Mouse (Mus musculus): ENCODE measurements around the gene Hdc. TPM values are rescaled to one million over a fixed set of nuclear protein-coding genes. Genes with fewer than 3 reads are reported as not detected.
A peak's percentile ranks its signal among the peaks of the same experiment; 100 is the strongest.

Gene Hdc
- polyA plus RNA-seq, 1 experiment from 2014 or later, result 129 TPM

GRCm38 (mm10) chr2:126577362-126577761 lies 41.7 kb downstream of the Hdc start:
- Histone ChIP-seq H3K4me2 (replicated peaks) (no peak overlapping the region), H3K9ac (no peak overlapping the region), H3K4me3 (replicated peaks) (no peak overlapping the region), H3K9me3 (replicated peaks) (no peaks in the 10 kb centered on the region), H3K36me3 (no peaks in the 10 kb centered on the region), H3K4me1 (0 out of 2 replicates have a peak, but pooled peaks cover 2% of the 10 kb centered on the region), H3K27ac (replicated peaks) (no peak overlapping the region), H3K27me3 (no peaks in the 10 kb centered on the region)
- no peak for ATAC-seq (ENCODE audit: insufficient number of reproducible peaks, low FRiP score, low TSS enrichment, low read depth)
- WGBS, result 83% methylated on average over 5 of the region's 5 CpGs

- H3K4me3 ChIP-seq (replicated peaks), result no peak overlapping the region
- 0 out of 2 replicates have a peak, but pooled peaks cover 8% of the 10 kb centered on the region for H3K9me3 ChIP-seq (replicated peaks)
- H3K27ac ChIP-seq (replicated peaks), result no peak overlapping the region
- ATAC-seq (ENCODE audit: insufficient number of reproducible peaks, low FRiP score, low TSS enrichment, low read depth), result no peak
- no peak overlapping the region for H3K9ac ChIP-seq
- WGBS, result 80% methylated on average over 11 of the region's 11 CpGs
- no peak overlapping the region for H3K4me2 ChIP-seq (replicated peaks)
- peaks cover 5% of the 10 kb centered on the region; the same call in 1 of the 2 replicates for H3K4me1 ChIP-seq
- H3K36me3 ChIP-seq, result no peaks in the 10 kb centered on the region
- H3K27me3 ChIP-seq, result no peaks in the 10 kb centered on the region
These were observed 43.5 kb downstream of the Hdc start for GRCm38 (mm10) chr2:126575391-126576176.

GRCm38 (mm10) chr2:126572747-126573146 lies 46.4 kb downstream of the Hdc start:
- no peak overlapping the region for H3K4me2 ChIP-seq (replicated peaks)
- H3K9ac ChIP-seq, result no peak overlapping the region
- H3K4me1 ChIP-seq, result peaks cover 5% of the 10 kb centered on the region; the same call in 1 of the 2 replicates
- 63% methylated on average over 4 of the region's 4 CpGs for WGBS
- no peak overlapping the region for H3K27ac ChIP-seq (replicated peaks)
- 0 out of 2 replicates have a peak, but pooled peaks cover 11% of the 10 kb centered on the region for H3K9me3 ChIP-seq (replicated peaks)
- H3K36me3 ChIP-seq, result no peaks in the 10 kb centered on the region
- H3K4me3 ChIP-seq (replicated peaks), result no peak overlapping the region
- H3K27me3 ChIP-seq, result no peaks in the 10 kb centered on the region
- no peak for ATAC-seq (ENCODE audit: insufficient number of reproducible peaks, low FRiP score, low TSS enrichment, low read depth)

- 52% methylated on average over 1 of the region's 1 CpGs for WGBS
These were observed 46.9 kb downstream of the Hdc start for GRCm38 (mm10) chr2:126572163-126572562.

DNA sequence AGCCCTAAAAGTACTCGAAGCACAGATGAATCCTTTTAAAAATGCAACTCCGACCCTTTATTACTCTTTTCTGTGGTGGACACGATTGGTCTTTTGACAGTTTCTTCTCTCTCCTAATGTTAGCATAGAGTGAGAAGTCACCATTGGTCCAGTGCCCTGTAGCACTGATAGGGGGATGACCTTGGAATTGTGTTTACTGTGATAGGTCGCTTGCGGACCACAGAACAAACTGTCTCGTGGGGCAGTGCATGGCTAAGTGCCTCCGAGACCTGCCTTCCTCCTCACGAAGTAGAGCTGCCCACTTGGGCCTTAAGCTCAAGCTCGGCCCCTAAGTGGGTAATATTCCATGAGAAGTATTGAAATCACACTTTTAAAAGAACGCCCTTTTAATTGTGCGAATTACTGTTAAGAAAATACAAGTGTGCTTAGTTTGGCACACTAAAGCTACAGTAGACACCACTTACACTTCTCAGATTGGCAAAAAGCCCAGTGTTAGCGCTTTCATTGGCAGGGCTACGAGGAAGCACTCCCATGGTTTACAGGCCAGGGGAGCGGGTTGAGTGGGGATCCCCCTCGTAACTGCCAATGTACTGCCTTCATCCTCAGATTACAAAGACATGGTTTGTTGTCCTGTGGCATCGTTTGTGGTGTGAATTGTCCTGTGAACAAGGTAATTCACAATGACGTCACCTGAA lies 55.5 kb downstream of the Hdc start:
- Histone ChIP-seq H3K9me3 (replicated peaks) (no peaks in the 10 kb centered on the region), H3K27ac (replicated peaks) (no peak overlapping the region), H3K27me3 (no peaks in the 10 kb centered on the region), H3K36me3 (no peaks in the 10 kb centered on the region), H3K4me1 (no peaks in the 10 kb centered on the region), H3K9ac (no peak overlapping the region), H3K4me2 (replicated peaks) (no peak overlapping the region), H3K4me3 (replicated peaks) (no peak overlapping the region)
- ATAC-seq (ENCODE audit: insufficient number of reproducible peaks, low FRiP score, low TSS enrichment, low read depth), result peak; percentile 34; the same call in 1 of the 2 replicates
- WGBS, result 71% methylated on average over 17 of the region's 17 CpGs

More at GRCm38 (mm10) chr2:126572163-126572562, 46.9 kb downstream of the Hdc start:
- Histone ChIP-seq H3K27ac (replicated peaks) (no peak overlapping the region), H3K4me3 (replicated peaks) (no peak overlapping the region), H3K9ac (no peak overlapping the region), H3K36me3 (no peaks in the 10 kb centered on the region), H3K4me1 (peaks cover 5% of the 10 kb centered on the region; the same call in 1 of the 2 replicates), H3K9me3 (replicated peaks) (0 out of 2 replicates have a peak, but pooled peaks cover 11% of the 10 kb centered on the region), H3K27me3 (no peaks in the 10 kb centered on the region), H3K4me2 (replicated peaks) (no peak overlapping the region)
- ATAC-seq (ENCODE audit: insufficient number of reproducible peaks, low FRiP score, low TSS enrichment, low read depth), result peak; percentile 52; the same call in 1 of the 2 replicates

DNA sequence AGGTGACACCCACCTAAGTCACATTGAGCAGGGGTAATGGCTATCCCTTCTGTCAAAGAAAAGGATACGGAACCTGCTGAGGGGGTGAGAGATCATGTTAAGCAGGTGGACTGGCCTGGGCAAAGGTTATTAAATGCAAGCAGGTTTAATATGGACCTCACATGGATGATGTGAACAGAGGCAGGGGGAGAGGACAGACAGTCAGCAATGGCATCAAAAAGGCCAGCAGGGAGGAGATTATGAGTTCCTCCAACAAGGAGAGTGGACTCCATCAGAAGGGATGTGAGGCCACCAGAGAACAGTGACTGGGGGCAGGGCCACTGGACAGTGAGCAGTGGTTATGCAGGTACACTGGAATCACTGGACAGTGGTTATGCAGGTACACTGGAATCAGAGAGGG lies 59.0 kb downstream of the Hdc start:
- no peak for ATAC-seq (ENCODE audit: insufficient number of reproducible peaks, low FRiP score, low TSS enrichment, low read depth)
- Histone ChIP-seq H3K27ac (replicated peaks) (no peak overlapping the region), H3K4me1 (no peaks in the 10 kb centered on the region), H3K9me3 (replicated peaks) (no peaks in the 10 kb centered on the region), H3K4me3 (replicated peaks) (no peak overlapping the region), H3K9ac (no peak overlapping the region), H3K4me2 (replicated peaks) (no peak overlapping the region), H3K36me3 (no peaks in the 10 kb centered on the region), H3K27me3 (peaks cover 5% of the 10 kb centered on the region; the same call in 1 of the 2 replicates)
- WGBS, result 94% methylated on average over 1 of the region's 1 CpGs

GRCm38 (mm10) chr2:126555533-126555932 lies 63.6 kb downstream of the Hdc start:
- Histone ChIP-seq H3K4me3 (replicated peaks) (no peak overlapping the region), H3K4me1 (peaks cover 12% of the 10 kb centered on the region), H3K27me3 (peaks cover 46% of the 10 kb centered on the region), H3K4me2 (replicated peaks) (no peak overlapping the region), H3K9ac (no peak overlapping the region), H3K9me3 (replicated peaks) (no peaks in the 10 kb centered on the region), H3K36me3 (no peaks in the 10 kb centered on the region), H3K27ac (replicated peaks) (no peak overlapping the region)
- WGBS, result 86% methylated on average over 5 of the region's 5 CpGs
- no peak for ATAC-seq (ENCODE audit: insufficient number of reproducible peaks, low FRiP score, low TSS enrichment, low read depth)

- no peak for ATAC-seq (ENCODE audit: insufficient number of reproducible peaks, low FRiP score, low TSS enrichment, low read depth)
- H3K27ac ChIP-seq (replicated peaks), result no peak overlapping the region
- H3K9me3 ChIP-seq (replicated peaks), result no peaks in the 10 kb centered on the region
- peaks cover 12% of the 10 kb centered on the region for H3K4me1 ChIP-seq
- H3K27me3 ChIP-seq, result peaks cover 49% of the 10 kb centered on the region
- no peaks in the 10 kb centered on the region for H3K36me3 ChIP-seq
- H3K4me2 ChIP-seq (replicated peaks), result peak overlapping the region; percentile 97
- H3K4me3 ChIP-seq (replicated peaks), result peak overlapping the region; percentile 53
- WGBS, result under 1% methylated on average over 26 of the region's 26 CpGs
- peak overlapping the region; percentile 19; the same call in 1 of the 2 replicates for H3K9ac ChIP-seq
These were observed 65.8 kb downstream of the Hdc start for GRCm38 (mm10) chr2:126553291-126553639.

DNA sequence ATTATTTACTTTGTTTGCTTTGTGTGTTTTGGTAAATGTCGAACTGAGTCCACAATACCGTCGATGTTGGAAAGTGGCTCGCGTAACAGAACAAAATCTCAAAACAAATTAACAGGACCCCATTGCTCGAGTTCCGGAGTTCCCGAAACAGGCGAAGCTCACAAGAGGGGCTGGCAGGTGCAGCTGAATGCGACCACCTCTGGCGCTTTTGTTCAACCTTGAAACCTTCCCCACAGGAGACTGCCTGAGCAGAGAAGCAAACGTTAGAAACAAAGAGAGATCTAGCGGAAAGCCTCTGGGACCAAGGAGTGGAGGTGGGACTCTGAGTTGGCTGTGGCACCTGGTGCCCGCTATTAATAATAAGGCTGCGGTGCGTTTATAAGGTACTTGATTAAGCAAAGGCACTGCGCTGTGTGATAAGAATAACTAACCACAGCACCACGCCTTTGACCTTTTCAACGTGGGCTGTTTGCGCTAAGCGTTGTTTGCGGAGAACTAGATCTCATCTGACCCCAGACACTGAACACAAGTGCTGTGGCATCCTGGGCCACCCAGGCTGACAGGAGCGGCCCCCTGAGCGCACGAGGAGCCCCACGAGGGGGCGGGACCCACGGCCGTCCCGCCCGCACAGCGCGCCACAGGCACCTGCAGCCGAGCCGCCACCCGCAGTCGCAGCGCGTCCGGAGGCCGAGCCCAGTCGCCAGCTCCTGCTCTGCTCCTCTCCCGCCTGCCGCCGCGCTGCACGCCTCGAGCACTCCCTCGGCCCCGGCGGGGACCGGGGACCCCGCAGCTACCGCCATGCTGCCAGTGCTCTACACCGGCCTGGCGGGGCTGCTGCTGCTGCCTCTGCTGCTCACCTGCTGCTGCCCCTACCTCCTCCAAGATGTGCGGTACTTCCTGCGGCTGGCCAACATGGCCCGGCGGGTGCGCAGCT lies 66.5 kb downstream of the Hdc start, which contains the start of gene Slc27a2:
Gene Slc27a2, plus strand, starts transcription at position 51 of the 934 bp plus-strand sequence.
- peak within 1 kb of the TSS; percentile 19; the same call in 1 of the 2 replicates for H3K9ac ChIP-seq
- peak within 1 kb of the TSS; percentile 97 for H3K4me2 ChIP-seq (replicated peaks)
- H3K4me1 ChIP-seq, result peaks cover 12% of the 10 kb centered on the region
- no peaks in the 10 kb centered on the region for H3K9me3 ChIP-seq (replicated peaks)
- peaks cover 49% of the 10 kb centered on the region for H3K27me3 ChIP-seq
- WGBS, result under 1% methylated on average over 61 of the region's 61 CpGs
- no peak within 1 kb of the TSS for H3K27ac ChIP-seq (replicated peaks)
- peak; percentile 85 for ATAC-seq (ENCODE audit: insufficient number of reproducible peaks, low FRiP score, low TSS enrichment, low read depth)
- peak within 1 kb of the TSS; percentile 53 for H3K4me3 ChIP-seq (replicated peaks)
- no peaks in the 10 kb centered on the region for H3K36me3 ChIP-seq

DNA sequence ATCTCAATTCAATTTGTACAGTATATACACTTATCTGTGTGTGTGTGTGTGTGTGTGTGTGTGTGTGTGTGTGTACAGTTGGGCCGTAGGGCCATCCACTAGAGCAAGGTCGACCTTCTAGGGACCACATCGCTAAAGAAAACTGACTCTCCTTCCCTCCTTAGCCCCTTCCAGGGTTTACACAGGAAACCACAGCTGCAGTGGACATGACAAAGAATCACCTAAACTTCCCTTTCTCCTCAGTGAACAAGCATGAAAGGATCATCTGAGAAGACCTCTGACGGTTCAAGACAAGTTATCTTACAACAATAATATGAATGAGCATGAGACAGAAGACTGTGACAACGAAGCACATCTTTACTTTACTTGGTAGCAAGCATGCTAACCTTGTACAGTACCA lies 67.2 kb downstream of the Hdc start:
- no peak for ATAC-seq (ENCODE audit: insufficient number of reproducible peaks, low FRiP score, low TSS enrichment, low read depth)
- 27% methylated on average over 5 of the region's 5 CpGs for WGBS

More for the DNA sequence above, 67.2 kb downstream of the Hdc start:
- Histone ChIP-seq H3K27me3 (peaks cover 49% of the 10 kb centered on the region), H3K4me2 (replicated peaks) (no peak overlapping the region), H3K27ac (replicated peaks) (no peak overlapping the region), H3K9me3 (replicated peaks) (no peaks in the 10 kb centered on the region), H3K36me3 (no peaks in the 10 kb centered on the region), H3K4me1 (peaks cover 12% of the 10 kb centered on the region), H3K9ac (no peak overlapping the region), H3K4me3 (replicated peaks) (no peak overlapping the region)
